Mouse (Mus musculus) erythroblast, embryonic 14.5 days (primary cell): Measurements from ENCODE around the gene Runx2.

Experiments used
- GATA1 ChIP-seq: IDR thresholded peaks from 2 replicates; pipeline ENCODE4 v1.6.1; 2012; ENCODE audit warnings: low read length, inconsistent platforms, mixed read lengths
- TAL1 ChIP-seq: IDR thresholded peaks from 3 replicates; pipeline ENCODE4 v1.6.1; 2012; ENCODE audit warnings: low read length, inconsistent platforms, mixed read lengths

DNA sequence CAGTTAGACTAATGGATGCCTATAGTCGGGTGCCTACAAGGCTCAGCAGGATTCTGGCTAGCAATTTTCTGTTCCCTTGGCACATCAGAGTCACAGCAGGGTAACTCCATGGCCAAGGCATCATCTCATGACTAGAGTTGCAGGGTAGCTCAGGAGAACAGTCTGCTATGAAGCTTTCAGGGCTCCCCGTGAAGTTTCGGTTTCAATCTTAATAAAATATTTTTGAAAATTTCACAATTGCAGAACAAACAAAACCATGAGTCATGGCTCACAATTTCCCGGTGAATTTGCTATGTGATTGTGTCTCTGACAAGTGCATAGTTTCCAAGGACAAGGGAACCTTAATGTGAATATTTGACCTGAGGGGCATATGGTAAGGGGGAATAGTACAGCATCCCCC lies 355.6 kb downstream of the Runx2 start:
- TF ChIP-seq GATA1 (no peak), TAL1 (no peak)
